ENCODE assay signal across 8 mouse cellular contexts in genomic region chr11:69171626-69172025, GRCm38 (mm10). TPM values are rescaled to one million over a fixed set of nuclear protein-coding genes. Genes with fewer than 3 reads are reported as not detected.
DNase-seq lines count a peak whose midpoint lies in the region; ATAC-seq and TF ChIP-seq lines count a peak whose summit lies in the region.
"Had no signal": no experiment of that assay in that cellular context is flagged by ENCODE, and none has a peak within 500 bp of the region (broad histone marks: within the 10 kb centered on the region; RNA-seq: fewer than 3 reads in every experiment).

No protein-coding gene starts in this region.

- no peak overlapping the region for H3K27ac ChIP-seq in limb, embryonic 14.5 days (replicated peaks; ENCODE audit: low read depth, low read length)

- WGBS in limb, embryonic 14.5 days = 32% methylated on average over 7 of the region's 7 CpGs

- intact Hi-C loops in left cerebral cortex, postnatal 10 days (cut with DNase I) = no loop called here

- H3K9me3 ChIP-seq in limb, embryonic 14.5 days (ENCODE audit: control insufficient read depth, low read length) = no peaks in the 10 kb centered on the region

- H3K4me2 ChIP-seq in limb, embryonic 14.5 days (replicated peaks; ENCODE audit: low read depth, low read length, severe bottlenecking) = no peak overlapping the region

- H3K4me1 ChIP-seq in limb, embryonic 14.5 days (ENCODE audit: control insufficient read depth, insufficient read depth, low read length) = no peaks in the 10 kb centered on the region

- no peak overlapping the region for H3K9ac ChIP-seq in limb, embryonic 14.5 days (ENCODE audit: low read depth, low read length, severe bottlenecking)

- H3K36me3 ChIP-seq in limb, embryonic 14.5 days (ENCODE audit: control insufficient read depth, insufficient read depth, low read length) = no peaks in the 10 kb centered on the region

- H3K27me3 ChIP-seq in limb, embryonic 14.5 days (ENCODE audit: control insufficient read depth, insufficient read depth, low read length) = no peaks in the 10 kb centered on the region

- peak; percentile 31 to 66 for DNase-seq in left cerebral cortex, postnatal 10 days (ENCODE audit: extremely low spot score in 1 of 2, low spot score in 2 of 2)
- DNase-seq in left cerebral cortex, adult 8-10 months (ENCODE audit: low spot score in 2 of 2) = no peak
- DNase-seq in R1 (ENCODE audit: low read depth, low spot score) = peak; percentile 51
- peak; percentile 52 for DNase-seq in cerebellum, adult 9-10 months
- peak; percentile 67 for DNase-seq in limb, embryonic 14.5 days (ENCODE audit: low spot score)
- DNase-seq in retina, postnatal 1 day = peak; percentile 67

- ATAC-seq in granulocyte monocyte progenitor cell, adult 5-6 weeks (replicated peaks; ENCODE audit: poor library complexity, severe bottlenecking) = peak; percentile 62
- ATAC-seq in limb, embryonic 14.5 days (ENCODE audit: low FRiP score, low read depth) = no peak

- H3K4me3 ChIP-seq in limb, embryonic 14.5 days (replicated peaks; ENCODE audit: low read length) = no peak overlapping the region

- TF ChIP-seq POLR2A in limb, embryonic 14.5 days (IDR thresholded peaks at IDR 0.05; ENCODE audit: borderline replicate concordance, extremely low read depth, insufficient read depth, insufficient read length) = 0 out of 2 replicates have a peak, but pooled peaks have one; percentile 15

RNA-seq across cellular contexts. Expression of gene Alox12b, which starts 14.8 kb away (rescaled TPM):
- total RNA-seq in left cerebral cortex, postnatal 10 days (2021) = under 1 TPM; 0.45 to 0.69 TPM
- 1 to 10 TPM; 5.7 to 8.9 (median 7.7) TPM for total RNA-seq in left cerebral cortex, adult 8-10 months (2022)
- total RNA-seq in granulocyte monocyte progenitor cell, adult 5-6 weeks (2014; fragmentation: Nextera tagmentation) = not detected in 2 replicates
- not detected in 2 replicates for total RNA-seq in granulocyte monocyte progenitor cell, adult 5-6 weeks (2017)
- 0.24 and 0.26 TPM in 2 replicates for polyA plus RNA-seq in limb, embryonic 14.5 days (2012; rRNA removed)
- polyA plus RNA-seq in limb, embryonic 14.5 days (2014; fragmentation: Nextera tagmentation; extraction: Ambion mirVana) = 0.26 and 0.83 TPM in 2 replicates
- polyA plus RNA-seq: stomach, embryonic 14.5 days had no signal

RNA-seq across cellular contexts. Expression of gene Alox8, which starts 26.0 kb away (rescaled TPM):
- 1 to 10 TPM; 3.5 to 3.6 TPM for total RNA-seq in left cerebral cortex, postnatal 10 days (2021)
- total RNA-seq in left cerebral cortex, adult 8-10 months (2022) = 10 to 100 TPM in 2 of 4 experiments, 1 to 10 TPM in 2; 9.2 to 11.4 (median 10.2) TPM
- total RNA-seq in granulocyte monocyte progenitor cell, adult 5-6 weeks (2014; fragmentation: Nextera tagmentation) = not detected in 2 replicates
- not detected in 2 replicates for total RNA-seq in granulocyte monocyte progenitor cell, adult 5-6 weeks (2017)
- 0.04 and 0.06 TPM in 2 replicates for polyA plus RNA-seq in limb, embryonic 14.5 days (2012; rRNA removed)
- 0.08 and 0.15 TPM in 2 replicates for polyA plus RNA-seq in limb, embryonic 14.5 days (2014; fragmentation: Nextera tagmentation; extraction: Ambion mirVana)
- polyA plus RNA-seq: stomach, embryonic 14.5 days had no signal

RNA-seq across cellular contexts. Expression of gene Aloxe3, which starts 45.9 kb away (rescaled TPM):
- 1 to 10 TPM; 8.6 to 10.0 TPM for total RNA-seq in left cerebral cortex, postnatal 10 days (2021)
- total RNA-seq in left cerebral cortex, adult 8-10 months (2022) = 10 to 100 TPM in 1 of 4 experiments, 1 to 10 TPM in 3; 5.9 to 11.4 (median 8.9) TPM
- not detected in 2 replicates for total RNA-seq in granulocyte monocyte progenitor cell, adult 5-6 weeks (2014; fragmentation: Nextera tagmentation)
- total RNA-seq in granulocyte monocyte progenitor cell, adult 5-6 weeks (2017) = not detected in 2 replicates
- polyA plus RNA-seq in limb, embryonic 14.5 days (2012; rRNA removed) = 1.6 TPM in 2 replicates
- polyA plus RNA-seq in limb, embryonic 14.5 days (2014; fragmentation: Nextera tagmentation; extraction: Ambion mirVana) = 1.6 and 2.2 TPM in 2 replicates

RNA-seq across cellular contexts. Expression of gene 9130213A22Rik, which starts 49.2 kb away (rescaled TPM):
- total RNA-seq in left cerebral cortex, postnatal 10 days (2021) = under 1 TPM; 0.51 to 0.64 TPM
- total RNA-seq in left cerebral cortex, adult 8-10 months (2022) = 1 to 10 TPM; 1.1 to 1.4 (median 1.3) TPM
- total RNA-seq in granulocyte monocyte progenitor cell, adult 5-6 weeks (2014; fragmentation: Nextera tagmentation) = 0.17 TPM in 1 of 2 replicates, not detected in the other
- total RNA-seq in granulocyte monocyte progenitor cell, adult 5-6 weeks (2017) = not detected in 2 replicates
- 1.1 and 1.4 TPM in 2 replicates for polyA plus RNA-seq in limb, embryonic 14.5 days (2012; rRNA removed)
- 0.41 and 0.77 TPM in 2 replicates for polyA plus RNA-seq in limb, embryonic 14.5 days (2014; fragmentation: Nextera tagmentation; extraction: Ambion mirVana)

RNA-seq across cellular contexts. Expression of gene Hes7, which starts 51.4 kb away (rescaled TPM):
- under 1 TPM; 0.57 to 0.73 TPM for total RNA-seq in left cerebral cortex, postnatal 10 days (2021)
- 1 to 10 TPM in 1 of 4 experiments, under 1 TPM in 3; 0.20 to 1.3 (median 0.74) TPM for total RNA-seq in left cerebral cortex, adult 8-10 months (2022)
- not detected in 2 replicates for total RNA-seq in granulocyte monocyte progenitor cell, adult 5-6 weeks (2014; fragmentation: Nextera tagmentation)
- total RNA-seq in granulocyte monocyte progenitor cell, adult 5-6 weeks (2017) = not detected in 2 replicates
- 1.1 and 1.4 TPM in 2 replicates for polyA plus RNA-seq in limb, embryonic 14.5 days (2012; rRNA removed)
- polyA plus RNA-seq in limb, embryonic 14.5 days (2014; fragmentation: Nextera tagmentation; extraction: Ambion mirVana) = 0.30 and 0.77 TPM in 2 replicates

Comparison
In these comparisons a context has a peak if more than half of its experiments do, and no peak if none do; other contexts are left out.
1. DNase-seq: peak in left cerebral cortex, postnatal 10 days (2 of 2), R1 (single experiment), cerebellum, adult 9-10 months (single experiment), limb, embryonic 14.5 days (single experiment) and retina, postnatal 1 day (single experiment); none in left cerebral cortex, adult 8-10 months (0 of 2).
2. RNA of gene Alox8, which starts 26.0 kb away (total RNA-seq): 9.2 to 11.4 TPM in left cerebral cortex, adult 8-10 months and 3.5 to 3.6 TPM in left cerebral cortex, postnatal 10 days; not detected in granulocyte monocyte progenitor cell, adult 5-6 weeks; every median in the first group is over 4 times any median in the second.
3. RNA of gene Aloxe3, which starts 45.9 kb away (total RNA-seq): 8.6 to 10.0 TPM in left cerebral cortex, postnatal 10 days and 5.9 to 11.4 TPM in left cerebral cortex, adult 8-10 months; not detected in granulocyte monocyte progenitor cell, adult 5-6 weeks; every median in the first group is over 4 times any median in the second.